Mouse (Mus musculus) embryonic facial prominence, embryonic 15.5 days (tissue): Measurements from ENCODE around the gene Mical1. TPM values are rescaled to one million over a fixed set of nuclear protein-coding genes. Genes with fewer than 3 reads are reported as not detected.
A peak's percentile ranks its signal among the peaks of the same experiment; 100 is the strongest.

Experiments
- ATAC-seq: fragments of 200-750 bp; cut with Nextera tagmentation; 2 replicates; pipeline ENCODE4 v1.8.0; 2017; ENCODE audit warnings: low read depth, moderate TSS enrichment; ENCODE audit not compliant: insufficient number of reproducible peaks, low FRiP score, low TSS enrichment
- H3K27ac ChIP-seq: fragments of 300-500 bp; sonication (generic); replicated peaks from 2 replicates; pipeline ENCODE4 v1.5.1; 2015; ENCODE audit warnings: mild to moderate bottlenecking, inconsistent platforms
- H3K27me3 ChIP-seq: fragments of 300-500 bp; sonication (generic); 2 replicates; pipeline ENCODE4 v1.6.1; 2015; ENCODE audit warnings: inconsistent platforms
- H3K36me3 ChIP-seq: fragments of 300-500 bp; sonication (generic); 2 replicates; pipeline ENCODE4 v1.6.1; 2015; ENCODE audit warnings: mild to moderate bottlenecking, inconsistent platforms
- H3K4me1 ChIP-seq: fragments of 300-500 bp; sonication (generic); 2 replicates; pipeline ENCODE4 v1.6.1; 2015; ENCODE audit warnings: inconsistent platforms
- H3K4me2 ChIP-seq: fragments of 300-500 bp; sonication (generic); replicated peaks from 2 replicates; pipeline ENCODE4 v1.6.1; 2015; ENCODE audit warnings: mild to moderate bottlenecking, inconsistent platforms
- H3K4me3 ChIP-seq: fragments of 300-500 bp; sonication (generic); replicated peaks from 2 replicates; pipeline ENCODE4 v1.5.1; 2015; ENCODE audit warnings: mild to moderate bottlenecking, inconsistent platforms
- H3K9ac ChIP-seq: fragments of 300-500 bp; sonication (generic); 2 replicates; pipeline ENCODE4 v1.6.1; 2015; ENCODE audit warnings: inconsistent platforms
- H3K9me3 ChIP-seq: fragments of 300-500 bp; sonication (generic); replicated peaks from 2 replicates; pipeline ENCODE4 v1.6.1; 2016; ENCODE audit warnings: inconsistent platforms
- WGBS: fragments of 180-500 bp; shearing (Covaris S2); methylation state at CpG from one replicate; pipeline ENCODE4 v1.1.7; 2015; 5-methylcytosine and 5-hydroxymethylcytosine counted together
- polyA plus RNA-seq: library from polyadenylated mRNA; unstranded; fragments of >200 nt; fragmentation: Nextera tagmentation; extraction: Ambion mirVana; gene quantifications from 2 replicates; pipeline ENCODE4 v1.2.1, GENCODE M21; 2015

Gene Mical1
- polyA plus RNA-seq: 39.6 and 40.8 TPM in 2 replicates

DNA sequence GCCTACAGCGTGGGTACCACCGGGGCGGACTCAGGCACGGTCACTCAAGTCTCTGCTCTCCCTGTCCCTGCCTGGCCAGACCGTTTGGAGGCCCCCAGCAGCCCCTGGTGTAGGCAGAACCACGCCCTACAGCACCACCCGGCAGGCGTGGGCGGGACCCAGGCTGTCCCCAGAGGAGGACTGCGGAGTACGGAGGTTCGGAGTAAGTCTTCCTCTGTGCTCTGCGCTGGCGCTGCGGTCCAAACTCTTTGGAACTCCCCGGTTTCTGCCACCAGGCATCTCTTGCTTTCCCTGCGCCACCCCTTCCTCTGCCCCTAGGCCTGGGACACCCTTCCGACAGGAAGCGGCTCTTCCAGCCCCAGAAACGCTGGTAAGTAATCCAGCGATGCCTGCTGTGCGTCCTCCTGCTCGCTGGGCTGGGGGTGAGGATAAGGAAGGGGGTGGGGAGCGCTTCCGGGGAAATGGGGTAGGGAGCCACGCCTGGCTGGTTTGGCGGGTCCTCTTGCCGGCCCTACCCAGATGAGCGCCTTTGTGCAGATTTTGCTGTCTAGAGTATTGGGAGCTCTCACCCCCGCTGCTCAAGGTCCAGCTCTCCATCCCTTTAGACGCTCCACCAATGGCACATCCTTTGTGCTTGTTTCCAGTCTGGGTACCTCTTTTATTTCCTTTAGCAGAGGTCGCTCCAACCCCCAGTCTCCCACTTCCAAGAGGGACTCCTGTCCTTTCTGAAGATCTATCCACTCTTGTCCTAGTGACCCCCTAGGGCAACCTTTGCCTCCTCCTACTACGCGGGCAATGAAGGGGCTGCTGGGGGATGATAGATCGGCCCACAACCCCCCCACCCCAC is at the start of gene Mical1:
Gene Mical1, plus strand, starts transcription at position 144 of the 847 bp plus-strand sequence.
- Histone ChIP-seq H3K4me3 (peak within 1 kb of the TSS; percentile 67), H3K4me1 (peaks cover 26% of the 10 kb centered on the region), H3K4me2 (peak within 1 kb of the TSS; percentile 74), H3K9me3 (no peaks in the 10 kb centered on the region), H3K9ac (peak within 1 kb of the TSS; percentile 62), H3K36me3 (peaks cover 21% of the 10 kb centered on the region), H3K27ac (peak within 1 kb of the TSS; percentile 87), H3K27me3 (no peaks in the 10 kb centered on the region)
- under 1% methylated on average over 35 of the region's 35 CpGs for WGBS
- ATAC-seq: peak; percentile 76

GRCm38 (mm10) chr10:41426368-41426767 is 49.7 kb upstream of the Mical1 start:
- no peaks in the 10 kb centered on the region for H3K4me1 ChIP-seq
- H3K27me3 ChIP-seq: no peaks in the 10 kb centered on the region
- H3K9ac ChIP-seq: no peak overlapping the region
- no peaks in the 10 kb centered on the region for H3K9me3 ChIP-seq
- no peak overlapping the region for H3K4me3 ChIP-seq
- ATAC-seq: no peak
- H3K36me3 ChIP-seq: no peaks in the 10 kb centered on the region
- H3K4me2 ChIP-seq: no peak overlapping the region
- no peak overlapping the region for H3K27ac ChIP-seq
- WGBS: 57% methylated on average over 6 of the region's 6 CpGs

GRCm38 (mm10) chr10:41434624-41435023 is 41.5 kb upstream of the Mical1 start:
- ATAC-seq: no peak
- Histone ChIP-seq H3K9ac (no peak overlapping the region), H3K27ac (no peak overlapping the region), H3K9me3 (no peaks in the 10 kb centered on the region), H3K4me3 (no peak overlapping the region), H3K4me2 (no peak overlapping the region), H3K27me3 (no peaks in the 10 kb centered on the region), H3K36me3 (no peaks in the 10 kb centered on the region), H3K4me1 (no peaks in the 10 kb centered on the region)
- 25% methylated on average over 4 of the region's 4 CpGs for WGBS

DNA sequence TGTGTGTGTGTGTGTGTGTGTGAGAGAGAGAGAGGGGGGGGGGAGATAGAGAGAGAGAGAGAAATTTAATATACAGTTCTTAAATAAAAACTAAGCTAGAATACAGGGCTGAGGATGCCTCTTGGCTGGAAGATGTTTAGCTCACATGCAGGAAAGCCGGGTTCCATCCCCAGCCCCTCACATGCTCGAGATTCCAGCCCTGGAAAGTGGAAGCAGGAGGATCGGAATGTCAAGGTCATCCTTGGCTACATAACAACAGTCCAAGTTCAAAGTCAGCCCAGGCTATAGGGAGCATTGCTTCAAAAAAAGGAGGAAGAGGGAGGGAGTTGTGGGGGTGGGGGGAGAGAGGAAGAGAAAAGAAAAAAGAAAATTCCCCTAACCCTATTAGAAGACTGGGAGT is 41.0 kb upstream of the Mical1 start:
- H3K36me3 ChIP-seq: no peaks in the 10 kb centered on the region
- H3K27ac ChIP-seq: no peak overlapping the region
- H3K4me2 ChIP-seq: no peak overlapping the region
- 30% methylated on average over 3 of the region's 3 CpGs for WGBS
- H3K4me3 ChIP-seq: no peak overlapping the region
- H3K9me3 ChIP-seq: no peaks in the 10 kb centered on the region
- H3K9ac ChIP-seq: no peak overlapping the region
- no peaks in the 10 kb centered on the region for H3K27me3 ChIP-seq
- no peak for ATAC-seq
- H3K4me1 ChIP-seq: no peaks in the 10 kb centered on the region

DNA sequence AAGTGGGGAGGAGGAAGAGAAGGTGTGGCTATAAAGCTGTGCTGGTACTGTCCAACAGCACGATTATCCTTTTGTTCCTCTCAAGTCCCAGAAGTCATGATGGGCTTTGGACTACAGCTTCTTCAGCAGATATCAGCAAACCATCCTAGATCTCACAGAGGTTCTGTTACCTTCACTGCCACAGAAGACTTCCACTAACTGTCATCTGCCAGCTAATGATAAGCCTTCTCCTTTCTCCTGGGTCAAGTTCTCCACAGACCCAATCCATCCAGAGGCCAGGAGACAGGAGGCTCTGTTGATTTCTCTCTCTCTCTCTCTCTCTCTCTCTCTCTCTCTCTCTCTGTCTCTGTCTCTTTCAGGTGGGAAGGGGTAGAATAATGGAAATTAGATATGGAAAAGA is 27.9 kb upstream of the Mical1 start:
- Histone ChIP-seq H3K4me3 (no peak overlapping the region), H3K27me3 (no peaks in the 10 kb centered on the region), H3K9me3 (no peaks in the 10 kb centered on the region), H3K4me2 (no peak overlapping the region), H3K36me3 (peaks cover 11% of the 10 kb centered on the region), H3K9ac (no peak overlapping the region), H3K27ac (no peak overlapping the region), H3K4me1 (peaks cover 11% of the 10 kb centered on the region)
- WGBS: 88% methylated on average over 1 of the region's 1 CpGs
- ATAC-seq: no peak

DNA sequence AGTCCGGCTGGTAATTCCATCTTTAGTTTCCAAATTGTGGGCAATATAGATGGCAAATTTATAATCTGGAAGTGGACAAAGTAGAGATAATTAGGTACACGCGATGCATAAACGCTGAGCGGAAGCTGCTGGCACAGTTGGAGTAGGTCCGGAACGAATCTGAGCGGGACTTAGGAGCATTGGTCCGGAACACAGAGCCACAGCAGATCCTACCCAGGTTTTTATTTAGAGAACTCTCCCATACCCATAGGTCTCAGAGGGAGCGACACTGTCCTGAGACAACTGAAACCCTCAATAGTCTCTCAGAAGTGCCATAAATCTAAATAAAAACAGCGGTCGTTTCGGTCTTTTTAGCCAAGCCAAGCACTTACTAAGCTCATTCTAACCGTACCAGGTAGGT is 26.4 kb upstream of the Mical1 start:
- Histone ChIP-seq H3K27me3 (no peaks in the 10 kb centered on the region), H3K4me1 (peaks cover 11% of the 10 kb centered on the region), H3K36me3 (peaks cover 11% of the 10 kb centered on the region), H3K4me2 (peak overlapping the region; percentile 77), H3K27ac (peak overlapping the region; percentile 84), H3K9me3 (no peaks in the 10 kb centered on the region), H3K9ac (peak overlapping the region; percentile 86; the same call in 1 of the 2 replicates), H3K4me3 (peak overlapping the region; percentile 94)
- 12% methylated on average over 14 of the region's 14 CpGs for WGBS
- ATAC-seq: peak; percentile 41; the same call in 1 of the 2 replicates

DNA sequence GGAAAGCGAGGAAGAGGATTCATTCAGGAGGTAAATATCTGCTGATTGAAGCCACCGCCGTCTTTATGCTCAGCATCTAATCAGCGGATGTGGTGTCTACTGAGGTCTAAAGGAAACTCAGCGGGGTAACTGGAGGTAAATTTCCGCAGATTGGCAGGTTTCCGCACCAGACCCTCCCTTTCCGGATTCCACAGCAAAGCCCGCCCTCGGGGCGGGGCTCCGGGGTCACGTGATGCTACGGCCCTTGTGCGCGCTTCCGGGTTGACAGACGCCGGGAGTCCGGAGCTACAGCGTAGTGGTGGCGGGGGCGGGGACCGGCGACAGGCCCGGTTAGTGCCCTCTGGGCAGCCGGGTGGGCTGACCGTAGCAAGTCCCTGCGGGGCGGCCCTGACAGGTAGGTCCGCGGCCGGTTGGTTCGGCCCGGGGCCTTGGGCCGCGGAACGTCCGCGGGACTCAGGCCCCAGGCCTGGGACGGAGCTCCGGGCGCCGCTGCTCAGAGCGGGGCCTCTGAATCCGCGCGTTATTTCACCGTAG is 25.9 kb upstream of the Mical1 start, which contains the start of gene Zbtb24:
Gene Zbtb24, plus strand, starts transcription at position 247 of the 534 bp plus-strand sequence.
- Histone ChIP-seq H3K4me2 (peak within 1 kb of the TSS; percentile 77), H3K4me1 (peaks cover 11% of the 10 kb centered on the region), H3K9me3 (no peaks in the 10 kb centered on the region), H3K27me3 (no peaks in the 10 kb centered on the region), H3K9ac (peak within 1 kb of the TSS; percentile 86), H3K4me3 (peak within 1 kb of the TSS; percentile 94), H3K27ac (peak within 1 kb of the TSS; percentile 84), H3K36me3 (peaks cover 15% of the 10 kb centered on the region)
- peak; percentile 97 for ATAC-seq
- under 1% methylated on average over 49 of the region's 49 CpGs for WGBS

- H3K4me3 ChIP-seq: peak overlapping the region; percentile 94
- peak overlapping the region; percentile 86 for H3K9ac ChIP-seq
- peaks cover 11% of the 10 kb centered on the region for H3K4me1 ChIP-seq
- H3K4me2 ChIP-seq: peak overlapping the region; percentile 77
- 52% methylated on average over 18 of the region's 18 CpGs for WGBS
- no peaks in the 10 kb centered on the region for H3K27me3 ChIP-seq
- no peaks in the 10 kb centered on the region for H3K9me3 ChIP-seq
- H3K36me3 ChIP-seq: peaks cover 22% of the 10 kb centered on the region
- peak overlapping the region; percentile 35 for H3K27ac ChIP-seq
- no peak for ATAC-seq
Observed at GRCm38 (mm10) chr10:41450780-41451522, 25.2 kb upstream of the Mical1 start.

GRCm38 (mm10) chr10:41451656-41452055 is 24.5 kb upstream of the Mical1 start:
- no peaks in the 10 kb centered on the region for H3K9me3 ChIP-seq
- no peak for ATAC-seq
- H3K4me1 ChIP-seq: peaks cover 11% of the 10 kb centered on the region
- H3K4me3 ChIP-seq: no peak overlapping the region
- no peak overlapping the region for H3K4me2 ChIP-seq
- no peak overlapping the region for H3K9ac ChIP-seq
- 93% methylated on average over 9 of the region's 9 CpGs for WGBS
- no peaks in the 10 kb centered on the region for H3K27me3 ChIP-seq
- H3K27ac ChIP-seq: no peak overlapping the region
- peaks cover 30% of the 10 kb centered on the region for H3K36me3 ChIP-seq

GRCm38 (mm10) chr10:41452791-41453190 is 23.3 kb upstream of the Mical1 start:
- peaks cover 31% of the 10 kb centered on the region for H3K36me3 ChIP-seq
- H3K4me1 ChIP-seq: peaks cover 11% of the 10 kb centered on the region
- no peaks in the 10 kb centered on the region for H3K27me3 ChIP-seq
- no peak overlapping the region for H3K27ac ChIP-seq
- no peak for ATAC-seq
- H3K4me3 ChIP-seq: no peak overlapping the region
- H3K4me2 ChIP-seq: no peak overlapping the region
- H3K9ac ChIP-seq: no peak overlapping the region
- WGBS: 90% methylated on average over 3 of the region's 3 CpGs
- no peaks in the 10 kb centered on the region for H3K9me3 ChIP-seq

- ATAC-seq: no peak
- Histone ChIP-seq H3K27me3 (no peaks in the 10 kb centered on the region), H3K4me1 (no peaks in the 10 kb centered on the region), H3K36me3 (peaks cover 65% of the 10 kb centered on the region), H3K27ac (no peak overlapping the region), H3K9me3 (no peaks in the 10 kb centered on the region), H3K9ac (no peak overlapping the region), H3K4me3 (no peak overlapping the region), H3K4me2 (no peak overlapping the region)
- 83% methylated on average over 4 of the region's 4 CpGs for WGBS
Observed at GRCm38 (mm10) chr10:41459990-41460389, 16.1 kb upstream of the Mical1 start.
